Mouse (Mus musculus) hindbrain, embryonic 11.5 days (tissue): ENCODE results near the gene Nek6. TPM values are rescaled to one million over a fixed set of nuclear protein-coding genes. Genes with fewer than 3 reads are reported as not detected.

Source experiments
- ATAC-seq: fragments of 200-750 bp; cut with Nextera tagmentation; 2 replicates; pipeline ENCODE4 v1.8.0; 2017; ENCODE audit warnings: mild to moderate bottlenecking, moderate TSS enrichment, moderate library complexity; ENCODE audit not compliant: low FRiP score
- DNase-seq: peaks from one replicate; pipeline ENCODE4 v3.0.0-alpha.2; 2015; ENCODE audit warnings: low spot score
- H3K27ac ChIP-seq: fragments of 300-500 bp; sonication (generic); 2 replicates; pipeline ENCODE4 v1.5.1; 2014; ENCODE audit warnings: mild to moderate bottlenecking, low read depth, low read length
- H3K27me3 ChIP-seq: fragments of 300-500 bp; sonication (generic); 2 replicates; pipeline ENCODE4 v1.6.1; 2014; ENCODE audit warnings: mild to moderate bottlenecking, low read length, moderate library complexity, mixed read lengths; ENCODE audit not compliant: control insufficient read depth, insufficient read depth
- H3K36me3 ChIP-seq: fragments of 300-500 bp; sonication (generic); 2 replicates; pipeline ENCODE4 v1.6.1; 2014; ENCODE audit warnings: mild to moderate bottlenecking, low read length, moderate library complexity, mixed read lengths; ENCODE audit not compliant: control insufficient read depth, insufficient read depth
- H3K4me1 ChIP-seq: fragments of 300-500 bp; sonication (generic); replicated peaks from 2 replicates; pipeline ENCODE4 v1.6.1; 2014; ENCODE audit warnings: low read length, mixed read lengths; ENCODE audit not compliant: control insufficient read depth, insufficient read depth
- H3K4me2 ChIP-seq: fragments of 300-500 bp; sonication (generic); replicated peaks from 2 replicates; pipeline ENCODE4 v1.6.1; 2014; ENCODE audit warnings: mild to moderate bottlenecking, low read depth, low read length
- H3K4me3 ChIP-seq: fragments of 300-500 bp; sonication (generic); 2 replicates; pipeline ENCODE4 v1.5.1; 2014; ENCODE audit warnings: low read depth, low read length
- H3K9ac ChIP-seq: fragments of 300-500 bp; sonication (generic); 2 replicates; pipeline ENCODE4 v1.6.1; 2014; ENCODE audit warnings: low read depth, low read length
- H3K9me3 ChIP-seq: fragments of 300-500 bp; sonication (generic); 2 replicates; pipeline ENCODE4 v1.6.1; 2016; ENCODE audit warnings: low read length; ENCODE audit not compliant: control insufficient read depth
- WGBS: fragments of 180-500 bp; shearing (Covaris S2); extraction: QIAGEN DNeasy Blood & Tissue Kit; methylation state at CpG from one replicate; pipeline ENCODE4 v1.1.7; 2014; 5-methylcytosine and 5-hydroxymethylcytosine counted together
- polyA plus RNA-seq: library from polyadenylated mRNA; unstranded; fragments of >200 nt; fragmentation: Nextera tagmentation; extraction: Ambion mirVana; gene quantifications from 2 replicates; pipeline ENCODE4 v1.2.1, GENCODE M21; 2014

Nek6 gene
- polyA plus RNA-seq, 1 experiment from 2014 or later = 87.8 TPM

DNA sequence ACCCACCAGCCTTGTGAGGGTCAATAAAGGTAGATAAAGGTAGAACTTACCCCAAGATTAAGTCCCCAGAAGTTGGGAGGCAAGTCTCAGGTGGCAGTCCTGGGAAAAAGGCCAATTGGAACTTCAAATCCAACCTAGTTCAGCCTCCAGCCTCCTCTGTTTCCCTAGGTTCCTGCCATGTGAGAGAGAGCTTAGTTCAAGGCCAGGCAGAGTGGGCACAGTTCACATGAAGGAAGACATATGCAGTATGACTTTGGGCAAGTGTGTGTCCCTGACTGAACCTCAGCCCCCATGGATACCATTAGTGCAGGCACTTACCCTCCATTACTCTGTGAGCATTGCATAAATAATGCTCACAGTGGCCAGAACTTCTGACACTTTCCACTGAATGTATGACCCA, 34.3 kb downstream of the Nek6 start:
- no peaks in the 10 kb centered on the region for H3K36me3 ChIP-seq
- ATAC-seq (no peak), DNase-seq (no peak)
- no peak overlapping the region for H3K27ac ChIP-seq
- no peak overlapping the region for H3K9ac ChIP-seq
- H3K9me3 ChIP-seq = no peaks in the 10 kb centered on the region
- H3K4me3 ChIP-seq = no peak overlapping the region
- H3K4me2 ChIP-seq = no peak overlapping the region
- H3K4me1 ChIP-seq = peaks cover 5% of the 10 kb centered on the region; the same call in 1 of the 2 replicates
- H3K27me3 ChIP-seq = no peaks in the 10 kb centered on the region

- Histone ChIP-seq H3K9me3 (no peaks in the 10 kb centered on the region), H3K4me2 (no peak overlapping the region), H3K9ac (no peak overlapping the region), H3K27me3 (no peaks in the 10 kb centered on the region), H3K4me1 (peaks cover 5% of the 10 kb centered on the region; the same call in 1 of the 2 replicates), H3K36me3 (no peaks in the 10 kb centered on the region), H3K27ac (no peak overlapping the region), H3K4me3 (no peak overlapping the region)
- peak; percentile 43 for DNase-seq
- ATAC-seq = 0 out of 2 replicates have a peak, but pooled peaks have one; percentile 23
- WGBS = 5% methylated on average over 6 of the region's 6 CpGs
These were observed 34.8 kb downstream of the Nek6 start for GRCm38 (mm10) chr2:38546222-38546621.

- DNase-seq (no peak), ATAC-seq (no peak; the same call in 1 of the 2 replicates)
- H3K9ac ChIP-seq = no peak overlapping the region
- H3K4me3 ChIP-seq = no peak overlapping the region
- H3K4me2 ChIP-seq = no peak overlapping the region
- WGBS = 69% methylated on average over 5 of the region's 5 CpGs
- H3K27me3 ChIP-seq = no peaks in the 10 kb centered on the region
- no peaks in the 10 kb centered on the region for H3K36me3 ChIP-seq
- no peak overlapping the region for H3K27ac ChIP-seq
- H3K4me1 ChIP-seq = peaks cover 5% of the 10 kb centered on the region; the same call in 1 of the 2 replicates
- H3K9me3 ChIP-seq = no peaks in the 10 kb centered on the region
These were observed 35.3 kb downstream of the Nek6 start for GRCm38 (mm10) chr2:38546748-38547147.

DNA sequence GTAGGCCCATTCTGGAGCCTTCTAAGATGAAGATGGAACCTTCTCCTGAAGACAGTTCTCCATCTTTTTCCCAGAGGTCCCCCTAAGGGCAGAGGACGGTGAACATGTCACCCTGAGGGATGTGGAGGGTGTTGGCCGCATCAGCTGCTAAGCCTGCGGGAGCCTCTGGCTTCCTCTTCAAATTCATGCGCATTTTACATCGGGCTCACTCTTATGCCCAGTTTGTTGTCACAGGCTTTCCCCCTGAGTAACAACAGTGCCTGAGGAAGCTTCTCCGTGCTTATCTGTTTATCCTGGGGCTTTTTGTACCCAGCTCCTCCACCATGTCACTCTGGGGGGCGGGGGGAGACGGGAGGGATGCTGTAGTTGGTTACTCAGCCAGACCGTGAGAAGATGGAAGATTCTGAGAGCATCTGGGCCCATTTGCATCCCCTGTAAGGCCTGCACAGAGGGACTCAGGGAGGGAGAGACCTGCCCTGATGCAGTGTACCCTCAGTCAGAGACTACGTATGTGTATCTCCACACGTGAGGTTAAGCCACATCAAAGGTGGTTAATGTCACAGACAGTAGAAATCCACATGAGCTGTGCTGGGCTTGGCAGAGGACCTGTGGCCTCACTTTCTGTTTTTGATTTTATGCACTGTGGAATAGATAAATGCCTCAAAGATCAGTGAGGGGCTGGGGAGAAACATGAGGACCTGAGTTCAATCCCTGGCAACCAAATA, 36.5 kb downstream of the Nek6 start:
- Histone ChIP-seq H3K4me2 (no peak overlapping the region), H3K9me3 (no peaks in the 10 kb centered on the region), H3K27ac (peak overlapping the region; percentile 12; the same call in 1 of the 2 replicates), H3K27me3 (no peaks in the 10 kb centered on the region), H3K4me3 (no peak overlapping the region), H3K36me3 (no peaks in the 10 kb centered on the region), H3K9ac (no peak overlapping the region), H3K4me1 (peaks cover 5% of the 10 kb centered on the region; the same call in 1 of the 2 replicates)
- ATAC-seq (no peak), DNase-seq (no peak)
- WGBS = 46% methylated on average over 11 of the region's 11 CpGs

DNA sequence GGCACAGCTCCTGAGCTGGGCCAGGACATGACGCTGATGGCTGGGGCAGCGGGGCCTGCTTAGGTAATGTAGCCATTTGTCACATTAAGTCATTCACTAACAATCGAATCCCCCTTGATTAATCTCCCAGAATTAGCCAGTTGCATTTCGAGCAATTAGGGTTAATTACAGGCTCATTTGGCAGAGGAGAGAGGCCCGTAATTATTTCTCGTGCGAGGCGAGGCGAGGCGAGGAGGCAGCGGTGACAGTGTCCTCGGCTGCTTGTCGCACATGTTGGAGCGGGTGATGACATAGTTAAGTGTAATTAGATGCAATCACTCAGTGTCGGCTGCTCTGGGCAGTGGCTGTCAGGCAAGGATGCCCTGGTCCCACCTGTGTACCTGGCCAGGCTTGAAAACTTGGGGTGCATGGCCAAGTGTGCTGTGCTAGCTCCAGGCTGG, 40.6 kb downstream of the Nek6 start:
- Histone ChIP-seq H3K4me1 (no peaks in the 10 kb centered on the region), H3K4me2 (no peak overlapping the region), H3K36me3 (no peaks in the 10 kb centered on the region), H3K27me3 (no peaks in the 10 kb centered on the region), H3K9me3 (no peaks in the 10 kb centered on the region), H3K9ac (no peak overlapping the region), H3K4me3 (no peak overlapping the region), H3K27ac (no peak overlapping the region)
- ATAC-seq (no peak), DNase-seq (no peak)
- 78% methylated on average over 15 of the region's 15 CpGs for WGBS

- Histone ChIP-seq H3K9ac (no peak overlapping the region), H3K36me3 (0 out of 2 replicates have a peak, but pooled peaks cover 2% of the 10 kb centered on the region), H3K4me1 (no peaks in the 10 kb centered on the region), H3K9me3 (no peaks in the 10 kb centered on the region), H3K4me3 (no peak overlapping the region), H3K27me3 (no peaks in the 10 kb centered on the region), H3K4me2 (no peak overlapping the region), H3K27ac (no peak overlapping the region)
- 74% methylated on average over 19 of the region's 19 CpGs for WGBS
- no peak for ATAC-seq
- DNase-seq = no peak
These were observed 43.0 kb downstream of the Nek6 start for GRCm38 (mm10) chr2:38554226-38554995.

DNA sequence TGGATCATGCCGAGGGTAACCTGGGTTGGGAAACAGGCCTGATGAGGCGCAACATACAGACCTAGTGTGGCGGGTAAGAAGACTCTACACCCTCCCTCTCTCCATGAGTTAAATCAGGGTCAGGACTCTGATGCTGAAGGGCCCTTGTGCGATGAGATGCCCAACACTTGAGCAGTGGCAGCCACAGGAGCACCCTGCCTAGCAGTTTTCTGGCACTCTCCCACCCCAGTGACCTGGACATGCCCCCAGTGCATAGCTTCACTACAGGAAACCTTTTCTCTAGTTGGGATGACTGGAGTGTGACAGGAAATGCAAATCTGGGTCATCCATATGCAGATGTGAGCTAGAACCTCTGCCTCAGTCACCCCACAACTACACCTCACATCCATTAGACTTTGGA, 44.2 kb downstream of the Nek6 start:
- WGBS = 82% methylated on average over 4 of the region's 4 CpGs

DNA sequence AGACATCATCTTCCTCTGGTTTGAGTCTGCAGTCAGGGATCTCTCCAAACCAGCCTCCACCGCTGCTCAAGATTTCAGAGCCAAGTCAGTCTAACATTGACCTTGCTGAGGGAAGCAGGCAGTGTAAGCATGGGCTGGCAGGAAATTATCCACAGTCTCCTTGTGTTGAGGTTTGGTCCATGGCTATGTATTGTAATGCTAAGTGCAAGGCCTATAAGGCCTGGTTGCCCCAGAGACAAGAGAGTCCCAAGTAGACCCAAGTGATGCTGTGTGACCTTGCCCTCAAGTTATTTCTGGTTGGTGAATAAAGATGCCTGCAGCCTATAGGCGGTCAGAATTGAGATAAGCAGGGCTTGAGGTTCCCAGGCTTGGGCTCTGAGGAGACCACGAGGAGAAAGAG, 45.3 kb downstream of the Nek6 start:
- DNase-seq (no peak), ATAC-seq (no peak)
- Histone ChIP-seq H3K36me3 (0 out of 2 replicates have a peak, but pooled peaks cover 2% of the 10 kb centered on the region), H3K9me3 (no peaks in the 10 kb centered on the region), H3K27ac (no peak overlapping the region), H3K4me3 (no peak overlapping the region), H3K4me2 (no peak overlapping the region), H3K9ac (no peak overlapping the region), H3K27me3 (no peaks in the 10 kb centered on the region), H3K4me1 (0 out of 2 replicates have a peak, but pooled peaks cover 2% of the 10 kb centered on the region)
- 79% methylated on average over 3 of the region's 3 CpGs for WGBS

More for the DNA sequence above, 44.2 kb downstream of the Nek6 start:
- H3K4me2 ChIP-seq = no peak overlapping the region
- DNase-seq (no peak), ATAC-seq (no peak)
- no peak overlapping the region for H3K9ac ChIP-seq
- no peaks in the 10 kb centered on the region for H3K9me3 ChIP-seq
- 0 out of 2 replicates have a peak, but pooled peaks cover 2% of the 10 kb centered on the region for H3K36me3 ChIP-seq
- H3K4me3 ChIP-seq = no peak overlapping the region
- H3K27ac ChIP-seq = no peak overlapping the region
- 0 out of 2 replicates have a peak, but pooled peaks cover 2% of the 10 kb centered on the region for H3K4me1 ChIP-seq
- H3K27me3 ChIP-seq = no peaks in the 10 kb centered on the region
